Mouse (Mus musculus) CH12.LX (cell line): ENCODE data around the gene Gm45717. TPM values are rescaled to one million over a fixed set of nuclear protein-coding genes. Genes with fewer than 3 reads are reported as not detected.

ENCODE experiments used
- DNase-seq: peaks from one replicate; pipeline ENCODE4 v3.0.0-alpha.2; 2013; ENCODE audit errors: extremely low read depth
- H3K27ac ChIP-seq: 2 replicates; pipeline ENCODE4 v1.5.1; 2012; ENCODE audit warnings: low read depth, mild to moderate bottlenecking, control low read depth, moderate library complexity; ENCODE audit not compliant: insufficient read depth
- H3K27me3 ChIP-seq: replicated peaks from 2 replicates; pipeline ENCODE3; 2012; ENCODE audit warnings: inconsistent platforms
- H3K36me3 ChIP-seq, 2 experiments: replicated peaks in 1 of 2; 2 replicates each; pipeline versions ENCODE3 to v1.6.1; 2012; ENCODE audit warnings: inconsistent platforms in 1 of 2, low read length in 1 of 2, mild to moderate bottlenecking in 1 of 2, mixed read lengths in 1 of 2, moderate library complexity in 1 of 2; ENCODE audit not compliant: control insufficient read depth in 1 of 2, insufficient read depth in 1 of 2
- H3K4me1 ChIP-seq, 2 experiments: 2 replicates each; pipeline ENCODE4 v1.6.1; 2012; ENCODE audit warnings: inconsistent platforms in 1 of 2, moderate library complexity in 1 of 2; ENCODE audit not compliant: insufficient read depth in 2 of 2, control insufficient read depth in 1 of 2
- H3K4me2 ChIP-seq: 2 replicates; pipeline ENCODE4 v1.6.1; 2012; ENCODE audit warnings: low read depth, mild to moderate bottlenecking, control low read depth; ENCODE audit not compliant: poor library complexity, insufficient read depth, severe bottlenecking
- H3K4me3 ChIP-seq, 3 experiments: fragments of 150-350 bp in 1 of 3; sonication (generic) in 1 of 3; replicated peaks in 1 of 3; 2 replicates each; pipeline versions ENCODE3 to v1.5.1; 2011 to 2012; ENCODE audit warnings: low read depth in 2 of 3, low read length in 2 of 3, mild to moderate bottlenecking in 2 of 3, moderate library complexity in 2 of 3, control low read depth in 1 of 3, improper control_type of control experiment in 1 of 3, inconsistent platforms in 1 of 3, mixed read lengths in 1 of 3; ENCODE audit not compliant: poor library complexity in 1 of 3
- H3K79me2 ChIP-seq: replicated peaks from 2 replicates; pipeline ENCODE4 v1.6.1; 2012; ENCODE audit warnings: mild to moderate bottlenecking, moderate library complexity; ENCODE audit not compliant: control insufficient read depth, poor library complexity, insufficient read depth, severe bottlenecking; ENCODE audit errors: extremely low read depth
- H3K9ac ChIP-seq: 2 replicates; pipeline ENCODE4 v1.6.1; 2012; ENCODE audit warnings: low read depth, mild to moderate bottlenecking, control low read depth, moderate library complexity; ENCODE audit not compliant: insufficient read depth
- H3K9me3 ChIP-seq: replicated peaks from 2 replicates; pipeline ENCODE3; 2012; ENCODE audit warnings: low read length, inconsistent platforms, mixed read lengths
- BHLHE40 ChIP-seq: IDR thresholded peaks from 2 replicates; pipeline ENCODE4 v1.6.1; 2011; ENCODE audit warnings: mild to moderate bottlenecking, low read depth, low read length, improper control_type of control experiment
- CTCF ChIP-seq, 2 experiments: IDR thresholded peaks in 1 of 2; conservative IDR thresholded peaks in 1 of 2; 2 replicates each; pipeline ENCODE4 v1.5.1; 2011 to 2012; ENCODE audit warnings: low read depth in 2 of 2, low read length in 2 of 2, improper control_type of control experiment in 1 of 2, inconsistent platforms in 1 of 2, mild to moderate bottlenecking in 1 of 2, moderate library complexity in 1 of 2
- ELF1 ChIP-seq: IDR thresholded peaks from 2 replicates; pipeline ENCODE4 v1.6.1; 2014; ENCODE audit warnings: low read depth, mild to moderate bottlenecking, inconsistent platforms, low read length, improper control_type of control experiment
- EP300 ChIP-seq: IDR thresholded peaks from 2 replicates; pipeline ENCODE4 v1.6.1; 2011; ENCODE audit warnings: low read length, improper control_type of control experiment
- ETS1 ChIP-seq: conservative IDR thresholded peaks from 2 replicates; pipeline ENCODE4 v1.6.1; 2012; ENCODE audit warnings: low read depth, mild to moderate bottlenecking, inconsistent platforms, low read length, improper control_type of control experiment, moderate library complexity
- IRF4 ChIP-seq: IDR thresholded peaks from 2 replicates; pipeline ENCODE4 v1.6.1; 2014; ENCODE audit warnings: low read depth, mild to moderate bottlenecking, inconsistent platforms, low read length, improper control_type of control experiment
- JUND ChIP-seq: conservative IDR thresholded peaks from 2 replicates; pipeline ENCODE4 v1.6.1; 2011; ENCODE audit warnings: low read depth, low read length, improper control_type of control experiment
- MAX ChIP-seq: IDR thresholded peaks from 2 replicates; pipeline ENCODE4 v1.6.1; 2011; ENCODE audit warnings: low read length, improper control_type of control experiment
- MYC ChIP-seq: IDR thresholded peaks from 2 replicates; pipeline ENCODE4 v1.6.1; 2011; ENCODE audit warnings: low read depth, mild to moderate bottlenecking, improper control_type of control experiment, low read length
- POLR2A ChIP-seq: IDR thresholded peaks from 2 replicates; pipeline ENCODE4 v1.6.1; 2011; ENCODE audit warnings: low read depth, mild to moderate bottlenecking, improper control_type of control experiment, low read length
- RAD21 ChIP-seq: IDR thresholded peaks from 2 replicates; pipeline ENCODE4 v1.6.1; 2011; ENCODE audit warnings: low read depth, mild to moderate bottlenecking, low read length, improper control_type of control experiment, moderate library complexity
- SIN3A ChIP-seq: IDR thresholded peaks from 2 replicates; pipeline ENCODE4 v1.6.1; 2012; ENCODE audit warnings: low read length, improper control_type of control experiment, inconsistent platforms
- SMC3 ChIP-seq: IDR thresholded peaks from 2 replicates; pipeline ENCODE4 v1.6.1; 2011; ENCODE audit warnings: low read depth, low read length, improper control_type of control experiment
- TBP ChIP-seq: conservative IDR thresholded peaks from 2 replicates; pipeline ENCODE4 v1.6.1; 2011; ENCODE audit warnings: low read depth, low read length, improper control_type of control experiment
- TCF12 ChIP-seq: IDR thresholded peaks from 2 replicates; pipeline ENCODE4 v1.6.1; 2014; ENCODE audit warnings: low read depth, mild to moderate bottlenecking, inconsistent platforms, low read length, improper control_type of control experiment
- UBTF ChIP-seq: IDR thresholded peaks from 2 replicates; pipeline ENCODE4 v1.6.1; 2012; ENCODE audit warnings: low read depth, mild to moderate bottlenecking, inconsistent platforms, low read length, improper control_type of control experiment, moderate library complexity
- ZKSCAN1 ChIP-seq: IDR thresholded peaks from 2 replicates; pipeline ENCODE4 v1.6.1; 2012; ENCODE audit warnings: low read depth, inconsistent platforms, low read length, improper control_type of control experiment, borderline replicate concordance
- ZMIZ1 ChIP-seq: IDR thresholded peaks from 2 replicates; pipeline ENCODE4 v1.6.1; 2012; ENCODE audit warnings: low read depth, mild to moderate bottlenecking, inconsistent platforms, low read length, improper control_type of control experiment
- ZNF384 ChIP-seq: IDR thresholded peaks from 2 replicates; pipeline ENCODE4 v1.6.1; 2012; ENCODE audit warnings: low read depth, low read length, improper control_type of control experiment, inconsistent platforms
- dilution Hi-C: fragments of 300-500 bp; cut with MboI; formaldehyde crosslinking; loops from 2 replicates; pipeline ENCODE4 v1.14.3; 2020; ENCODE audit warnings: low sequenced_read_pairs; ENCODE audit not compliant: extremely low pct_unique_long_range_greater_than_20kb, extremely low pct_ligation_motif_present
- in situ Hi-C: fragments of 300-500 bp; cut with MboI; formaldehyde crosslinking; loops from 3 replicates; pipeline ENCODE4 v1.14.3; 2019; ENCODE audit warnings: low sequenced_read_pairs, low pct_ligation_motif_present, low pct_unique_long_range_greater_than_20kb, mixed read lengths
- polyA plus RNA-seq: library from polyadenylated mRNA; unstranded; fragments of >175 nt; gene quantifications from 2 replicates; pipeline ENCODE4 v1.2.1, GENCODE M21; 2012; ENCODE audit warnings: low read depth; ENCODE audit not compliant: insufficient read length
- total RNA-seq, 2 experiments: library from RNA; depleted of rRNA; stranded (reverse); fragments of 300-350 nt in 1 of 2; fragments of >200 nt in 1 of 2; gene quantifications; 2 replicates each; pipeline ENCODE4 v1.2.3; 2012 to 2014

Gm45717 gene
- total and polyA plus RNA-seq, 3 experiments: not detected

GRCm38 (mm10) chr7:141000881-141001708 is 45.4 kb upstream of the Gm45717 start:
- H3K9me3 ChIP-seq: peaks cover 2% of the 10 kb centered on the region
- in situ Hi-C loops: no loop called here
- H3K27ac ChIP-seq: no peak overlapping the region

GRCm38 (mm10) chr7:140998853-140999700 is 43.3 kb upstream of the Gm45717 start:
- dilution Hi-C loops (no loop called here), in situ Hi-C loops (loop anchor here (25.0 kb wide), 1 partner anchor 363 kb away; no protein-coding TSS in a partner anchor)
- TF ChIP-seq UBTF: no peak
- TF ChIP-seq ZMIZ1: no peak
- TF ChIP-seq SIN3A: peak; percentile 51; the same call in 1 of the 2 replicates
- 0 out of 2 replicates have a peak, but pooled peaks have one; percentile 16 for TF ChIP-seq TBP
- TF ChIP-seq ELF1: no peak
- TF ChIP-seq BHLHE40: peak; percentile 58
- peak; percentile 70; the same call in 1 of the 2 replicates for TF ChIP-seq IRF4
- TF ChIP-seq TCF12: 0 out of 2 replicates have a peak, but pooled peaks have one; percentile 35
- TF ChIP-seq ZNF384: no peak
- TF ChIP-seq MYC: no peak
- peak; percentile 67 for TF ChIP-seq EP300
- TF ChIP-seq JUND: peak; percentile 34; the same call in 1 of the 2 replicates
- no peak for TF ChIP-seq RAD21
- peak; percentile 58 for TF ChIP-seq ETS1
- TF ChIP-seq, all 38 proteins: peak for 8
- Histone ChIP-seq H3K27me3 (no peaks in the 10 kb centered on the region), H3K9me3 (peaks cover 2% of the 10 kb centered on the region), H3K4me2 (peak overlapping the region; percentile 69), H3K79me2 (no peaks in the 10 kb centered on the region), H3K4me1 (peaks cover 16 to 32% of the 10 kb centered on the region in 2 experiments), H3K4me3 (peak overlapping the region in 2 of 3 experiments; percentile 29), H3K27ac (peak overlapping the region; percentile 48), H3K36me3 (no peaks in the 10 kb centered on the region), H3K9ac (peak overlapping the region; percentile 55)
- DNase-seq: peak; percentile 53

More at GRCm38 (mm10) chr7:141000881-141001708, 45.4 kb upstream of the Gm45717 start:
- H3K79me2 ChIP-seq: no peaks in the 10 kb centered on the region
- dilution Hi-C loops: no loop called here
- no peak overlapping the region for H3K4me2 ChIP-seq
- H3K36me3 ChIP-seq: no peaks in the 10 kb centered on the region
- H3K4me1 ChIP-seq: peaks cover 16 to 32% of the 10 kb centered on the region in 2 experiments
- TF ChIP-seq CTCF (conservative IDR thresholded peaks at IDR 0.05 in 1 of 2, IDR thresholded peaks at IDR 0.05 in 1 of 2; ENCODE audit: low read depth in 2 of 2, low read length in 2 of 2) (peak in 1 of 2 experiments; percentile 55; a peak in 2 of 4 replicates), ELF1 (no peak), SMC3 (peak; percentile 35), ZNF384 (peak; percentile 85), ZMIZ1 (peak; percentile 58; the same call in 1 of the 2 replicates), RAD21 (peak; percentile 10), TCF12 (no peak), MAX (no peak), ZKSCAN1 (no peak), POLR2A (peak; percentile 37; the same call in 1 of the 2 replicates)
- TF ChIP-seq, all 38 proteins: peak for 6
- peak; percentile 38 for DNase-seq
- Histone ChIP-seq H3K9ac (no peak overlapping the region), H3K4me3 (no peak overlapping the region), H3K27me3 (no peaks in the 10 kb centered on the region)
